Mouse (Mus musculus): ENCODE measurements around the gene Kif16b. TPM values are rescaled to one million over a fixed set of nuclear protein-coding genes. Genes with fewer than 3 reads are reported as not detected.

Gene Kif16b
- total and polyA plus RNA-seq, 3 experiments: 7.8 to 9.5 (median 8.0) TPM

DNA sequence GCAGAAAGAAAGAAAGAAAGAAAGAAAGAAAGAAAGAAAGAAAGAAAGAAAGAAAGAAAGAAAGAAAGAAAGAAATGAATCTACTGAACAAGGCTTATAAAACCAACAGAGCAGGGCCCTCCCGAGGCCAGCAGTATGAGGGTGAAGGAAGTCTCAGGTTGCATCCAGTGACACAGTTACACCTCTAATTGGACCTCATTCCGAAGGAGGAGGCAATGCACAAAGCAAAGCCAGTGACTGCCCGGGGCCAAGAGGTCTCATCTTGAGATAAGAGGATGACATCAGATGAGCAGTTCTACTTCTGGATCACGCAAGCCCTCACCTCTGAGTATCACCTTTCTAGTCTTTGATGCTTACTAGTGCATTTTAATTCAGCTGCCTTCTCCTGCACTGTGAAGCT, 20.2 kb downstream of the Kif16b start:
- no peak for TF ChIP-seq HCFC1 (IDR thresholded peaks at IDR 0.05; ENCODE audit: low read depth, low read length)
- no peak for TF ChIP-seq CHD2 (IDR thresholded peaks at IDR 0.05; ENCODE audit: low read length)
- TF ChIP-seq USF1 (IDR thresholded peaks at IDR 0.05; ENCODE audit: low read depth, low read length): no peak
- TF ChIP-seq MAFK (IDR thresholded peaks at IDR 0.05; ENCODE audit: insufficient replicate concordance, low read length): no peak
- no peak for TF ChIP-seq ETS1 (conservative IDR thresholded peaks at IDR 0.05; ENCODE audit: low read depth, low read length)
- no peak for TF ChIP-seq MAX (IDR thresholded peaks at IDR 0.05; ENCODE audit: low read length)
- TF ChIP-seq POLR2AphosphoS2 (IDR thresholded peaks at IDR 0.05; ENCODE audit: low read depth, low read length): no peak
- TF ChIP-seq JUN (IDR thresholded peaks at IDR 0.05; ENCODE audit: insufficient read depth, low read depth, low read length): no peak
- TF ChIP-seq MYC (IDR thresholded peaks at IDR 0.05; ENCODE audit: low read depth, low read length): no peak
- TF ChIP-seq MEF2A (IDR thresholded peaks at IDR 0.05; ENCODE audit: borderline replicate concordance, low read depth, low read length): no peak
- no peak for TF ChIP-seq MAZ (IDR thresholded peaks at IDR 0.05; ENCODE audit: low read depth, low read length)
- no peak overlapping the region for H3K27ac ChIP-seq (ENCODE audit: insufficient read depth, low read depth)
- H3K4me1 ChIP-seq (ENCODE audit: control insufficient read depth in 1 of 2, insufficient read depth in 2 of 2): peaks cover 0 to 14% of the 10 kb centered on the region in 2 experiments; a peak in 3 of 4 replicates
- dilution Hi-C loops (cut with MboI; ENCODE audit: extremely low pct_ligation_motif_present, extremely low pct_unique_long_range_greater_than_20kb, low sequenced_read_pairs) (no loop called here), in situ Hi-C loops (cut with MboI; ENCODE audit: low pct_ligation_motif_present, low pct_unique_long_range_greater_than_20kb, low sequenced_read_pairs) (no loop called here)
- H3K79me2 ChIP-seq (replicated peaks; ENCODE audit: control insufficient read depth, extremely low read depth, insufficient read depth, poor library complexity, severe bottlenecking): no peaks in the 10 kb centered on the region
- H3K9ac ChIP-seq (ENCODE audit: insufficient read depth, low read depth): no peak overlapping the region
- no peak overlapping the region for H3K4me3 ChIP-seq (replicated peaks in 1 of 3; ENCODE audit: low read depth in 2 of 3, low read length in 2 of 3, poor library complexity in 1 of 3)
- H3K4me2 ChIP-seq (ENCODE audit: insufficient read depth, low read depth, poor library complexity, severe bottlenecking): no peak overlapping the region
- no peak for DNase-seq (ENCODE audit: extremely low read depth)
- H3K36me3 ChIP-seq (replicated peaks in 1 of 2; ENCODE audit: control insufficient read depth in 1 of 2, insufficient read depth in 1 of 2, low read length in 1 of 2): peaks cover 0 to 7% of the 10 kb centered on the region in 2 experiments
- no peaks in the 10 kb centered on the region for H3K9me3 ChIP-seq (replicated peaks; ENCODE audit: low read length)
- H3K27me3 ChIP-seq (replicated peaks): no peaks in the 10 kb centered on the region

DNA sequence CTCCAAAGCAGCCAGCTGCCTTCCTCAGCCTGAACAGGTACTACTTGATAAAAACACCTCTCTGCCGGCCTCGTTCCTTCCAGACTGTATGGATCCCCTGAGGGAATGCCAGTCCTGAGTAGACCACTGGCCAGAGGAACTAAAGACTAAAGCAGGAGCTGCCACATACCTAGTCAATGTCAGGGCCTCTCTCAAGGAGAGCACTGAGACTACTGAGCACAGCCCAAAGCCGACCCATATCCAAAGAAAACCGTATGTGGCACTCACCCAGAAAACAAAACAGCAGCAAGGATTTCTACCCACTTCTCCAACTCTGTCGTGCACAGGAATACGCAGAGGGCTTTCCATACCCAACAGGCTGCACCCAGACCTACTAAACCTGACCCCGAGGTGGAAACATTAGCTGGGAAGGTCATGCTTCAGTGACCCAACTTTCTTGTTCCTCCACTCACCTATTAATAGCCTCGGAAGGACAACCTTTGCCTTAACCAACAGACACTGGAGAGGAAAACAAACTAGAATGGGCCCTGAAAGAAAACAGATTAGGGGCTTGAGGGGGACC, 22.0 kb downstream of the Kif16b start:
- H3K79me2 ChIP-seq (replicated peaks; ENCODE audit: control insufficient read depth, extremely low read depth, insufficient read depth, poor library complexity, severe bottlenecking): no peaks in the 10 kb centered on the region
- no peak for DNase-seq (ENCODE audit: extremely low read depth)
- peaks cover 0 to 2% of the 10 kb centered on the region in 2 experiments for H3K36me3 ChIP-seq (replicated peaks in 1 of 2; ENCODE audit: control insufficient read depth in 1 of 2, insufficient read depth in 1 of 2, low read length in 1 of 2)
- H3K4me2 ChIP-seq (ENCODE audit: insufficient read depth, low read depth, poor library complexity, severe bottlenecking): no peak overlapping the region
- dilution Hi-C loops (cut with MboI; ENCODE audit: extremely low pct_ligation_motif_present, extremely low pct_unique_long_range_greater_than_20kb, low sequenced_read_pairs): no loop called here
- H3K4me3 ChIP-seq (replicated peaks in 1 of 3; ENCODE audit: low read depth in 2 of 3, low read length in 2 of 3, poor library complexity in 1 of 3): no peak overlapping the region
- H3K9ac ChIP-seq (ENCODE audit: insufficient read depth, low read depth): no peak overlapping the region
- no peak overlapping the region for H3K27ac ChIP-seq (ENCODE audit: insufficient read depth, low read depth)
- in situ Hi-C loops (cut with MboI; ENCODE audit: low pct_ligation_motif_present, low pct_unique_long_range_greater_than_20kb, low sequenced_read_pairs): no loop called here
- TF ChIP-seq CHD1 (IDR thresholded peaks at IDR 0.05; ENCODE audit: low read depth, low read length) (no peak), MAZ (IDR thresholded peaks at IDR 0.05; ENCODE audit: low read depth, low read length) (no peak), RCOR1 (conservative IDR thresholded peaks at IDR 0.05; ENCODE audit: low read depth, low read length) (no peak), CTCF (conservative IDR thresholded peaks at IDR 0.05 in 1 of 2, IDR thresholded peaks at IDR 0.05 in 1 of 2; ENCODE audit: low read depth in 2 of 2, low read length in 2 of 2) (no peak), ETS1 (conservative IDR thresholded peaks at IDR 0.05; ENCODE audit: low read depth, low read length) (no peak), BHLHE40 (IDR thresholded peaks at IDR 0.05; ENCODE audit: low read depth, low read length) (no peak), MAX (IDR thresholded peaks at IDR 0.05; ENCODE audit: low read length) (no peak), JUND (conservative IDR thresholded peaks at IDR 0.05; ENCODE audit: low read depth, low read length) (no peak), GABPA (IDR thresholded peaks at IDR 0.05; ENCODE audit: insufficient replicate concordance, low read depth, low read length) (no peak), TBP (conservative IDR thresholded peaks at IDR 0.05; ENCODE audit: low read depth, low read length) (no peak), CHD2 (IDR thresholded peaks at IDR 0.05; ENCODE audit: low read length) (no peak), NRF1 (IDR thresholded peaks at IDR 0.05; ENCODE audit: low read depth, low read length) (no peak), MEF2A (IDR thresholded peaks at IDR 0.05; ENCODE audit: borderline replicate concordance, low read depth, low read length) (no peak), PAX5 (IDR thresholded peaks at IDR 0.05; ENCODE audit: low read length) (no peak), ZKSCAN1 (IDR thresholded peaks at IDR 0.05; ENCODE audit: borderline replicate concordance, low read depth, low read length) (no peak), ZC3H11A (IDR thresholded peaks at IDR 0.05; ENCODE audit: low read depth, low read length) (no peak), ZMIZ1 (IDR thresholded peaks at IDR 0.05; ENCODE audit: low read depth, low read length) (no peak), RAD21 (IDR thresholded peaks at IDR 0.05; ENCODE audit: low read depth, low read length) (no peak), POLR2A (IDR thresholded peaks at IDR 0.05; ENCODE audit: low read depth, low read length) (no peak)
- no peaks in the 10 kb centered on the region for H3K27me3 ChIP-seq (replicated peaks)
- H3K9me3 ChIP-seq (replicated peaks; ENCODE audit: low read length): no peaks in the 10 kb centered on the region
- peaks cover 0 to 14% of the 10 kb centered on the region in 2 experiments; a peak in 3 of 4 replicates for H3K4me1 ChIP-seq (ENCODE audit: control insufficient read depth in 1 of 2, insufficient read depth in 2 of 2)

All from CH12.LX (cell line).